Mouse (Mus musculus) gastrocnemius, postnatal 25 days (tissue): ENCODE results near the gene Sytl1. TPM values are rescaled to one million over a fixed set of nuclear protein-coding genes. Genes with fewer than 3 reads are reported as not detected.

ENCODE experiments used
- DNase-seq: peaks from one replicate; pipeline ENCODE4 v3.0.0; 2022
- long read RNA-seq, 2 experiments: library from polyadenylated mRNA; stranded (forward); transcript quantifications; one replicate each; pipeline ENCODE4 v2.0.0; 2021
- total RNA-seq, 2 experiments: library from RNA; stranded (reverse); gene quantifications; 1 replicate in 1 of 2; 2 replicates in 1 of 2; pipeline ENCODE4 v1.2.3; 2021

Sytl1 gene
- under 1 TPM; 0.29 to 0.36 TPM for total RNA-seq
- long read RNA-seq, experiment 1, partial matches to known transcripts, result 0 of 1 reads
- long read RNA-seq, experiment 1, other reads (novel, unspliced or antisense), result 1 of 1 reads
- long read RNA-seq, experiment 2, partial matches to known transcripts, result 0 of 1 reads
- long read RNA-seq, experiment 2, other reads (novel, unspliced or antisense), result 0 of 1 reads

DNA sequence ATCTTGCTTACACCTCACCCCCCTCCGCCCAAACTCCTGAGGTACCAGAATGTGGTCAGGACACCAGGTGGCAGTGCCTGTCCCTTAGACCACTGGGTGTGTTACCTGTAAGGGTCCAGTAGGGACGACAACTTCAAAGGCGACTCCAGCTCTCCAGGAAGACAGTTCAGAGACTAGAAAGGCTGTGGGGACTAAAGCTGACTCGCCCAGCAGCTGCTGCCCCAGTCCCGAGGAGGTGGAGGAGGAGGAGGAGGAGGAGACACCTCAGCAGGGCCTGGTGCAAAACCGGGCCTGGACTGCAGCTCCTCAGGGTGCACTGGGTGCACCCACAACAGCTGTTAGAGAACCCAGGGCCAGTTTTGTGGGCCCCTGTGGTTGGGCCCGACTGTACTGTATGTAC lies at the start of gene Sytl1:
Gene Sytl1 (minus strand): TSS at position 232 of the 400 bp plus-strand sequence.
- no peak for DNase-seq

DNA sequence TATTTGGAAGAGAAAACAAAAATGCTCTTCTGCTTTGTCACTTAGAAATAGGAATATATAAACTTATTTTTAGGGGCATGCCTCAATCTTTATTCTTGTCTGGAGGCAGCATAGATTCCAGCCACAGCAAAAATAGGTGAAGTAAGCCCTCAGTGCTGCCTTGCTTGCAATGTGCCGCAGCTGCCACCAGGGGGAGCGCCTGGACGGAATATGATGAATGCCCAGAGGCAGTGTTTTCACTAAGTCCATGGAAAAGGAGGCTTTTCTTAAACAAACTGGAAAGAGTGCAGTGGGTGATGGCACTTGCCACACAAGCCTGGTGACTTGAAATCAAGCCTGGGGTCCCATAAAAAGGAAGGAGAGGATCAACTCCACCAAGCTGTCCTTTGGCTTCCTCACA lies 47.0 kb upstream of the Sytl1 start:
- DNase-seq, result peak; percentile 72

DNA sequence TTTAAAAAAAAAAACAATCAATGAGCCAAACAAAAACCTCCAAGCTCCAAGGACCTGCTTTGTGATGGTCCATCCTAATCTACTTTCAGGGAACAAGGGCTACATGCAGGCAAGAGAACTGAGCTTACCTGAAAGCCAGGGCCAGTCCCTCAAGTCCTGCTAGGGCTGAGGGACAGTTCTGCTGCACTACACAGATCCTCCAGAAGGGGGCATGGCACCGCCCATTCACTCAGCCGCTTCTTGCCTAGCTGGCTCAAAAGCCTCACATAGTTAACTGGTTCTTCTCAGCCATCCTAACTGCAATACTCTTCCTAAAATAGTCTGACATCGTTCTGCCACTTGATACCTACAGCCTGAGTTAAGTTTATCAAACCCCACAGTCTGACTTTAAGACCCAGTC lies 44.4 kb upstream of the Sytl1 start:
- DNase-seq, result no peak

DNA sequence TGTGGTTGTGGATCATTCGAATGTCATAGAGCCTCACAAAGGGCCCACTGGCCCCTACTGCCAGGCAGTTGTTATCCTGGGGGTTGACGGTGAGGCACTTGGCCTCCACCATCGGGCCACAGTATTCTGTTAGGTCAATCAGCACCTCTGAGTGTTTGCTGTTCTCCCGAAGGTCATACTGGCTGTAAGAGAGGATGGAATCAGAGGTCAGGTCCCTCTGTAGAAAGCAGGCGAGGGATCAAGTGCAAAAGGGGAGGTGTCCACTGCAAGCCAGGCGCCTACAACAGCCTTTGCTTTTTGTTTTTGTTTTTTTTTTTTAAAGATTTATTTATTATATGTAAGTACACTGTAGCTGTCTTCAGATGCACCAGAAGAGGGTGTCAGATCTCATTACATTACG lies 42.9 kb upstream of the Sytl1 start:
- no peak for DNase-seq

DNA sequence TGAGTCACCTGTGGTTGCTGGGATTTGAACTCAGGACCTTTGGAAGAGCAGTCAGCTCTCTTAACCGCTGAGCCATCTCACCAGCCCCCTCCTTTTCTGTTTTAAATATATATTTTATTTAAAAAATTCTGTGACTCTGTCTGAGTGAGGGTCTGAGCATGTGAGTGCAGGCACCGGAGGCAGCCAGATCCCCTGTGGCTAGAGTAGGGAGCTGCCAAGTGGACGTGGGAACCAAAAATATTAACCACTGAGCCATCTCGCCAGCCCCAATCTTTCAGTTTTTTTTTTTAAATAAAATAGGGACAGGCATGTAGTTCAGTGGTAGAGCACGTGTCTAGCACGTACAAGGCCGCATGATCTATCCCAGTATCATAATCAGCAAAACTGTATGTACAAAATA lies 41.9 kb upstream of the Sytl1 start:
- no peak for DNase-seq

- DNase-seq, result no peak
Observed at GRCm38 (mm10) chr4:133302668-133303067, 39.8 kb upstream of the Sytl1 start.

GRCm38 (mm10) chr4:133301802-133302201 lies 38.9 kb upstream of the Sytl1 start:
- peak; percentile 60 for DNase-seq

GRCm38 (mm10) chr4:133300421-133300820 lies 37.5 kb upstream of the Sytl1 start:
- no peak for DNase-seq

- peak; percentile 41 for DNase-seq
Observed at GRCm38 (mm10) chr4:133299701-133300100, 36.8 kb upstream of the Sytl1 start.

- DNase-seq, result peak; percentile 67
Observed at GRCm38 (mm10) chr4:133298516-133299365, 35.8 kb upstream of the Sytl1 start.

GRCm38 (mm10) chr4:133297801-133298238 lies 34.9 kb upstream of the Sytl1 start:
- peak; percentile 78 for DNase-seq

DNA sequence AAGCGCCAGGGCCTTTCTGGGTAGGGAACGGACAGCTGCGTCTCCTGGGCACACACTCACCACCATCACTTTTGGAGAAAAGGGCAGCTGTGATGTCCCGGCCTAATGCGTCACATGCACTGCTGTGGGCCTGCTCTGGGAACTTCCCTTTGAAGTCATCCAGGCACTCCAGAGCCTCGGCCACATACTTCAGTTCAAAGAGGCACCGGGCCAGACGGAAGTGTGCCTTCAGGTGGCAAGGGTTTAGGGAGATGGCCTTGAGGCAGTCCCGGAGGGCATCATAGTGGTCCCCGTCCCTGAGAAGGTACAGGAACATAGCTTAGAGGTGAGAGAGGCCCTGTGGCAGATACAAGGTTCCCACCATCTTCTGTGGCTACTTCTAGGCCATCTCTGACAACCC lies 34.4 kb upstream of the Sytl1 start:
- DNase-seq, result no peak

DNA sequence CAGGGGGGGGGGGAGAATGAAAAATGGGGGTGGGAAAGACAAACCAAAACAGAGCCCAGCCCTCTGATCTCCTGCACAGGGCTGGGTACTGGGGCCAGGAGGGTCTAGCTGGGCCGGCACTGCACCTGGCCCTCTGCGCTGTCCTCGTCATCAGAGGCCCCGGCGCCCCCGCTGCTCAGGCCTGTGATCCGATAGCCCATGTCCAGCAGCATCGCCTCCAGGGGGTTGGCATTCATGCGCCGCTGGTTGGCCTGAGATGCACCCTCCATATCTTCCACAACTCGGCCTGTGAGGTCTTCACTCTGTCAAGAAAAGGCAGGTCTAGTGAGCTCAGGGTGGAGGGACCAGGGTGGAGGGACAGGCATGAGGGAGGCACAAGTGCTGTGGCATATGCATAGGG lies 31.2 kb upstream of the Sytl1 start:
- DNase-seq, result no peak

DNA sequence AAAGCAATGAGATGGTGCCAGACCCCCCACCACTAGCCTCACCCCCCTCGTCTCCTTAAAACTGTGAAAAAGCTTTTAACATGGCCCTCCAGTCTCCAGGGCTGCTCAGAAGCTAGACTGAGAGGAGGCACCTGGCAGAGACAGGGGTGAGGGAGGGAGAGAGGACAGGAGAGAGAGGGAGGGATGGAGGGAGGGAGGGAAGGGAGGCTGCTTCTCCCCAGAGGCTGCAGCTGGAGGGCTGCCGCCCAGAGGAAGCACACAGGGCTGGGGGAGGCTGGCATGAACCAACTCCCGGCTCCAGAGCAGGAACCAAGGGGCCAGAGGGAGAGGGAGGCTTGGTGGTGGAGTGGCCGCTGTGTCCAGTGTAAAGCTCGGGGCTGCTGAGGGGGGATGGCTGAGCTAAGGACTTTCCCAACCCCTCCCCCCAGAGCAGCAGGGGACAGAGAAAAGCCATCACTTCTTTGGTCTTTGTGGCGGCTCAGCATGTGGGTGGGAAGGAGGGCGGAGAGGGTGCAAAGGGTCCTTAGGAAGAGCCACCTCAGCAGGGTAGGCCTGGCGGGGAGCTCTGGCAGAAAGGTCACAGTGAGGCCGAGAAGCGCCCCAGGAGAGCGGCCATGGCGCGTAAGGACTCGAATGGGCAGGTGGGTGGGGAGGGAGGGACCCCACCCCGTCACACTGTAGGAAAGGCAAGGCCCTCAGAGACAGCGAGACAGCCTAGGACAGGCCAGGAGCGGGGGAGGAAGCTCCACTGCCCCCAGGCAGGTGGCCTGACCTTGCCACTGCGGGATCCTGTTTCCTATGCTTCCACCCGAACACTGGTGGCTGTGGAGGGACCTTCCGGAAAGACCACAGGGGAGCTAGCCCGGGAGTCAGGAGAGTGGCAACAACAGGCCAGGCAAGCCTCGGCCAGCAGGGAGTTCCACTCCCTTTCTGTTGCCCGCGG lies 30.3 kb upstream of the Sytl1 start:
- DNase-seq, result no peak

DNA sequence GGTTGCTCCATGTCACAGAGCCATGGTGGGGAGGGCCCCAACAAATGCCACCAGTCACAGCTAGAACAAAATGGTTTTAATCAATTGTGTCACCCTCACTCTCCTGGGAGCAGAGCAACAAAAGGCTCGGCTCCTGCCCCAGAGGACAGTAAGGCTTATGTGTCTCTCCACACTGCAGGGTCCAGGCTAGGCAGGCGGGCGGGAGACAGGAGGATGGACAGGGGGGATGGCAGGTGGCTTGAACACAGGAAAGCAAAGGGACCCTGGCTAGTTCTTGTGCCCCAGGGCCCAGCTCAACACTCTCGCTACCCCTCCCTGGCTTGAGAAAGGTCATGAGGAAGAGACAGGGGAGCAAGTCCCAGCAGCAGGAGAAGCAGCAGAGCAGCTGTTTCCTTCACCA lies 29.5 kb upstream of the Sytl1 start:
- DNase-seq, result no peak

GRCm38 (mm10) chr4:133291255-133291654 lies 28.3 kb upstream of the Sytl1 start:
- no peak for DNase-seq

DNA sequence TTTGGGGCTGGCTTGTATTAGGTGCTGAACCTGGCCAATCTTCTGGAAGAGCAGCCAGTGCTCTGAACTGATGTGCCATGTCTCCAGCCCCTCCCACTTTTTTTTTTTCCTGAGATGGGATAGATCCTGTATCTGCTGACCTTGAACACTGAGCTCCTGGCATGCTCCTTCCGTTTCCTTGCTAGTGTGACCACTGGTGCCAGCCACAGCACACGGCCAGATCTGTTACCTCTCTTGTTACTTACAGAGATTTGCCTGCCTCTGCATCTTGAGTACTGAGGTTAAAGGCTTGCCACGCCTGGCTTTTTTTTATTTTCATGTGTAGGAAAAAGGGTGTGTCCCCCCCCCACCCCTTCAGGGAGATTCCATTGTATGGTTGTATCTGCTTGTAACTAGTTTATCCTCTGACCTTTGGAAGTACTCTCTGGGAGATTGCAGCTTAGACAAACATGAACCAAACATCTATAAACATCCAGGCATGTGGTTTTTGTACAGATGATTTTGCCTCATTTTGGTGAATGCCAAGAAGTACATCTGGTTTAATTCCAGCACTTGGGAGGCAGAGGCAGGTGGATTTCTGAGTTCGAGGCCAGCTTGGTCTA lies 23.7 kb upstream of the Sytl1 start:
- no peak for DNase-seq

- no peak for DNase-seq
Observed at GRCm38 (mm10) chr4:133285950-133286349, 23.0 kb upstream of the Sytl1 start.

DNA sequence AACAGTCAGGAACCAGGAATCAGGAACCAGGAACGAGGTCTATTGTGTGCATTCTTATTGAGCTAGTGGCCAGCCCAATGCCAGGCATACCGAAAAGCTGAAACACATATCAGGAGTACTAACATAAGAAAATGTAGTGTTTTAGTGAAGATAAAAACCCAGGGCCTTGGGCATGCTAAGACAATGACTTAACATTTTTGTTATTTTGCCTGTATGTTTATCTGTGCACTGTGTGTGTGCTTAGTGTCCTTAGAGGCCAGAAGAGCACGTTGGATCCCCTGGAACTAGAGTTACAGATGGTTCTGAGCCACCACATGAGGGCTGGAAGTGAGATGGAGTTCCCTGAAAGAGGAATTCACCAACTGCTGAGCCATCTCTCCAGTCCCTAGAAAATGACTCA lies 22.4 kb upstream of the Sytl1 start:
- DNase-seq, result no peak

- no peak for DNase-seq
Observed at GRCm38 (mm10) chr4:133282656-133283055, 19.7 kb upstream of the Sytl1 start.

DNA sequence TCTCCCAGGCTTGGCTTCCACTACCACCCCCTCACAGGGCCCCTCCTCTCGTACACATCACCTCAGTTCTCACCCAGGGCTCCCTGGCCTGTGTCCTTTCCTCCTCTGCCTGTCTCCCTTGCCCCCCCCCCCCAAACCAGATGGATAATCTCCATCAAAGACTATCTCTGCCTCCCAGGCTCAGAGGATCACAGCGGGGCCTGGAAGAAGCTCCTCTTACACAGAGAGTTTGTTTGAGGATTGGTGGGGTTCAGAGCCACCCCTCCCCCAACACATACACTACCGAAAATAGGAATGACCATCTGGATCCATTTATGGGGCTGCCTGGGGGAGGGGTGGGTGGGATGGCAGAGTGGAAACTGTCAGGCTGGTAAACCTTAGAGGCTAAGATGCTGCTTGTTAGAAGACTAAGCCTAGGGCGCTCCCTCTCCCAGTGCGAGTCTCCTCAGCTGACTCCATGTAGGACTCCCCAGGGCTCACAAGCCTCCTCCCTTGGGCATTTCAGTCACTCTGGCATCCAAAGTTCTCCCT lies 19.1 kb upstream of the Sytl1 start:
- DNase-seq, result no peak

DNA sequence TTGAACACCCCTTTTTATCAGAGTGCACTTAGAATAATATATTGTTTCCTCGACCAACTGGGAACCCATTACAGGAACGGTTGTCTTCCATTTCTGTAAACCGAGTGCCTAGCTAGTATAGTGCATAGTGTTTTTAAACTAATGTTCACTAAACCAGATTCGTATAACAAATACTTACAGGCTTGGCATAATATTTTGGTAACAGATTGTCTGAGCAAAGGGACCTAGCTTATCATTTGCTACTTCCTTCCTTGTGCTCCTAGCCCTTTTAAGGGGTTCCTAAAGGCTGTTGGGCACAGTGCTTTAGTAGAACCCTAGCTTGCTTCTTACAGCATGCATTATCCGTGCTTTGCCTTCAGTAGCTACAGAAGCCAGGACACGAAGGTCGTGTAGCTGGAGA lies 18.6 kb upstream of the Sytl1 start:
- DNase-seq, result no peak
